Mouse (Mus musculus) limb, embryonic 11.5 days (tissue): ENCODE data around the gene Rarres1. TPM values are rescaled to one million over a fixed set of nuclear protein-coding genes. Genes with fewer than 3 reads are reported as not detected.

ENCODE experiments used
- ATAC-seq: fragments of 200-750 bp; cut with Nextera tagmentation; 2 replicates; pipeline ENCODE4 v1.8.0; 2017; ENCODE audit warnings: low read depth; ENCODE audit not compliant: insufficient number of reproducible peaks, low FRiP score, low TSS enrichment
- DNase-seq: peaks from one replicate; pipeline ENCODE4 v3.0.0-alpha.2; 2015; ENCODE audit warnings: low spot score
- H3K27ac ChIP-seq: fragments of 300-500 bp; sonication (generic); replicated peaks from 2 replicates; pipeline ENCODE4 v1.5.1; 2014; ENCODE audit warnings: low read depth, mild to moderate bottlenecking, low read length
- H3K27me3 ChIP-seq: fragments of 300-500 bp; sonication (generic); 2 replicates; pipeline ENCODE4 v1.6.1; 2014; ENCODE audit warnings: mild to moderate bottlenecking, low read length, mixed read lengths; ENCODE audit not compliant: control insufficient read depth, insufficient read depth
- H3K36me3 ChIP-seq: fragments of 300-500 bp; sonication (generic); 2 replicates; pipeline ENCODE4 v1.6.1; 2014; ENCODE audit warnings: mild to moderate bottlenecking, low read length, moderate library complexity, mixed read lengths; ENCODE audit not compliant: control insufficient read depth, insufficient read depth
- H3K4me1 ChIP-seq: fragments of 300-500 bp; sonication (generic); 2 replicates; pipeline ENCODE4 v1.6.1; 2014; ENCODE audit warnings: low read length, mixed read lengths; ENCODE audit not compliant: control insufficient read depth, insufficient read depth
- H3K4me2 ChIP-seq: fragments of 300-500 bp; sonication (generic); 2 replicates; pipeline ENCODE4 v1.6.1; 2014; ENCODE audit warnings: low read depth, mild to moderate bottlenecking, moderate library complexity; ENCODE audit not compliant: severe bottlenecking
- H3K4me3 ChIP-seq: fragments of 300-500 bp; sonication (generic); 2 replicates; pipeline ENCODE4 v1.5.1; 2014; ENCODE audit warnings: low read depth, low read length
- H3K9ac ChIP-seq: fragments of 300-500 bp; sonication (generic); 2 replicates; pipeline ENCODE4 v1.6.1; 2014; ENCODE audit warnings: mild to moderate bottlenecking, low read length
- H3K9me3 ChIP-seq: fragments of 300-500 bp; sonication (generic); 2 replicates; pipeline ENCODE4 v1.6.1; 2016; ENCODE audit warnings: low read length; ENCODE audit not compliant: control insufficient read depth
- WGBS: fragments of 180-500 bp; shearing (Covaris S2); extraction: QIAGEN DNeasy Blood & Tissue Kit; methylation state at CpG from one replicate; pipeline ENCODE4 v1.1.7; 2014; 5-methylcytosine and 5-hydroxymethylcytosine counted together
- polyA plus RNA-seq: library from polyadenylated mRNA; unstranded; fragments of >200 nt; fragmentation: Nextera tagmentation; extraction: Ambion mirVana; gene quantifications from 2 replicates; pipeline ENCODE4 v1.2.1, GENCODE M21; 2014

The Rarres1 gene
- polyA plus RNA-seq = 9.8 TPM in 2 replicates

DNA sequence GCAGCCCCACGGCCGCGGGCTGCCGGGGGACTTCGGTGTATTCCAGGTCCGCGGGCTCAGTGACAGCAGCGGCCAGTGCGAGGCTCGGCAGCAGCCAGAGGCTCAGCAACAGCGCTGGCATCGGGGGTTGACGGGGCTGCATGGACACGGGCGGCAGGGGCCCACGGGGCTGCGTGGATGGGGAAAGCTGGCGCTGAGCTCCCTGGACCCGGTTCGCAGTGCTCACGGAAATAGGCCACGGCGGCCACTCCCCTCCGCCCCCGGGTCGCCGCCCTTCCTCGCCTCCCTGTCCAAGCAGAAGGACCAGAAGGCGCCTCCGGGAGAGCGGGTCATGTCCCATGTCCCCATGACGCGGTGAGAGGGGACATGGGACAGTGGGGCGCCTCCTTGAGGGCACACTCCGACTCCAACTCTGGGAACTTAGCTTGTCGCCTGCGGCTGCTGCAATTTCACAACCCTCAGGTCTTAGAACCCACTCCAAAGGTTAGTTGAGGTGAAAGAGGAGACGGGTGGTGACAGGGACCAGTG lies at the start of gene Rarres1:
Gene Rarres1 (minus strand): TSS at position 250 of the 528 bp plus-strand sequence.
- Histone ChIP-seq H3K27ac (no peak within 1 kb of the TSS), H3K27me3 (peaks cover 4% of the 10 kb centered on the region), H3K36me3 (no peaks in the 10 kb centered on the region), H3K4me3 (peak within 1 kb of the TSS; percentile 48), H3K9ac (peak within 1 kb of the TSS; percentile 67), H3K4me2 (peak within 1 kb of the TSS; percentile 99), H3K9me3 (no peaks in the 10 kb centered on the region), H3K4me1 (no peaks in the 10 kb centered on the region)
- ATAC-seq (0 out of 2 replicates have a peak, but pooled peaks have one; percentile 8), DNase-seq (peak; percentile 52)
- WGBS = 3% methylated on average over 38 of the region's 38 CpGs

DNA sequence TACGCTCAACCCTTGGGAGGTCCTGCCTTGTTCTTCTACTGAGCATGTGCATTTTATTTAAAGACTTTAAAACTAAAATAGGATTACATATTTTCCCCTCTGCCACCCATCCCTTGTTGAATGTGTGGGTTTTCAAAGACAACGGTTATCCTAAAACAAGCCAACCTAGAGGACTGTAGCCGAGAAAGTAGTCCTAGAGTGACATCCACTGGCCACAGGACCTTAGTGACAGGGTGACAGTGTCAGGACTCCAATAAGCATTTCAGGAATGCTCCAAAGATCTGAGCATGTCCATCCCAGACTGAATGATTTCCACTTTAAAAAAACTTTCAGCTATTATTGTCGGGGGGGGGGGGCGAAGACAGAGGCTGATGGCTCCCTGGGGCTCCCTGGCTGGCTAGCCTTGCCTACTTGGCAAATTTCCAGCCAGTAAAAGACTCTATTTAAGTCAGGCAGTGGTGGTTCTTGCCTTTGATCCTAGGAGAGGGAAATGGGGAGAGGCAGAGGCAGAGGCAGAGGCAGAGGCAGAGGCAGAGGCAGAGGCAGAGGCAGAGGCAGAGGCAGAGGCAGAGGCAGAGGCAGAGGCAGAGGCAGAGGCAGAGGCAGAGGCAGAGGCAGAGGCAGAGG lies 49.5 kb upstream of the Rarres1 start:
- no peak overlapping the region for H3K27ac ChIP-seq
- H3K36me3 ChIP-seq = no peaks in the 10 kb centered on the region
- no peaks in the 10 kb centered on the region for H3K27me3 ChIP-seq
- H3K4me3 ChIP-seq = no peak overlapping the region
- DNase-seq = no peak
- 69% methylated on average over 5 of the region's 5 CpGs for WGBS
- no peak for ATAC-seq
- H3K9ac ChIP-seq = no peak overlapping the region
- H3K4me2 ChIP-seq = no peak overlapping the region
- H3K9me3 ChIP-seq = no peaks in the 10 kb centered on the region
- no peaks in the 10 kb centered on the region for H3K4me1 ChIP-seq

DNA sequence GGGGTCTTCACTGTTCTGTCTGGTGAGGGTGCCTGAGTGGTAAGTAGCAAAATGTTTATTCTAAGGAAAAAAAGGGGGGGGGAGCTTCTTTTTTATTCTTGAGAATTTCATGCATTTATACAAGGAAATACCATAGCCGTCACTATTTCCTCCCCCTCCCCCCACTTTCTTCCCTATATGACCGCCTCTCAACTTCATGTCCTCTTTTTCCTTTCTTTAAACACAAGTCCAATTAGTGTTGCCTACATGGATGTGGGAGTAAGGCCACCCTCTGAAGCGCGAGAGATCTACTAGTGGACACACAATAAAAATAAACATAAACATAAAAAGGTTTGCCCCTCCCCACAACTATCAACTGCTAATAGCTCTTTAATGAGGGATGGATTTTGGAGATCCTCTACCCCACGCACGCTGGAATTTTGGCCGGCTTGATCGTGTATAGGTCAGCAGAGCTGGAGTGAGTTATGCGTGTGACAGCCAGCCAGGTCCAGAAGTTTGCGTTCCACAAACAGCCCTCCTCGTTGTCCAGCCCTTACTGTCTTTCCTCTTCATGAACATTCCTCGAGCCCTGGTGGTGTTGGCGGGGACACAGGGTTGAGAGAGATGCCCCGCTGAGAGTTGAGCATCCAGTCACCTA lies 42.5 kb upstream of the Rarres1 start:
- peaks cover 3% of the 10 kb centered on the region; the same call in 1 of the 2 replicates for H3K4me1 ChIP-seq
- H3K9me3 ChIP-seq = no peaks in the 10 kb centered on the region
- WGBS = 83% methylated on average over 14 of the region's 14 CpGs
- ATAC-seq = no peak
- H3K27me3 ChIP-seq = no peaks in the 10 kb centered on the region
- no peak for DNase-seq
- H3K9ac ChIP-seq = no peak overlapping the region
- no peak overlapping the region for H3K4me3 ChIP-seq
- H3K27ac ChIP-seq = no peak overlapping the region
- H3K4me2 ChIP-seq = no peak overlapping the region
- H3K36me3 ChIP-seq = no peaks in the 10 kb centered on the region

DNA sequence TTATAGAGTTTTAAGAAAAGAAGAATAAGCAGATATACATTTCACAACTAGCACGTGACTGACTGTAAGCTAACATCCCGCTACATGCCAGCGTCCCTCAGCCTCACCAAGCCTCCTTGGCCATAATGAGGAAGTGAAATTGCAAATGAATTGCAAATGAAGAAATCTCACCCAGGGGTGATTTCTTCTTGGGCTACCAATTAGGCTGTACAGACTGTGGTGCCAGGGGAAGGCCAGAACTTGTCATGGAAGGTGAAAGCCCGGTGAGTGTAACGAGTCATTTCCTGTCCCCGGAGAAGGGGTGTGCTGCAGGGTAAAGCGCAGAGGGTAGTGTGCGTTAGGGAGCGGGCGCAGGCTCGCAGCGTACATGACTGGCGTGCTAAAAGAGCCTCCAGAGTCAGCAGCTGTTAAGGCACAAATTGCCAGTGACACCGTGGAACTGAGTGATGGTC lies 41.9 kb upstream of the Rarres1 start:
- no peaks in the 10 kb centered on the region for H3K27me3 ChIP-seq
- H3K4me2 ChIP-seq = peak overlapping the region; percentile 11; the same call in 1 of the 2 replicates
- H3K36me3 ChIP-seq = no peaks in the 10 kb centered on the region
- ATAC-seq = no peak
- no peak overlapping the region for H3K27ac ChIP-seq
- H3K4me1 ChIP-seq = peaks cover 3% of the 10 kb centered on the region; the same call in 1 of the 2 replicates
- DNase-seq = peak; percentile 33
- WGBS = 36% methylated on average over 14 of the region's 14 CpGs
- no peak overlapping the region for H3K4me3 ChIP-seq
- H3K9ac ChIP-seq = no peak overlapping the region
- no peaks in the 10 kb centered on the region for H3K9me3 ChIP-seq

DNA sequence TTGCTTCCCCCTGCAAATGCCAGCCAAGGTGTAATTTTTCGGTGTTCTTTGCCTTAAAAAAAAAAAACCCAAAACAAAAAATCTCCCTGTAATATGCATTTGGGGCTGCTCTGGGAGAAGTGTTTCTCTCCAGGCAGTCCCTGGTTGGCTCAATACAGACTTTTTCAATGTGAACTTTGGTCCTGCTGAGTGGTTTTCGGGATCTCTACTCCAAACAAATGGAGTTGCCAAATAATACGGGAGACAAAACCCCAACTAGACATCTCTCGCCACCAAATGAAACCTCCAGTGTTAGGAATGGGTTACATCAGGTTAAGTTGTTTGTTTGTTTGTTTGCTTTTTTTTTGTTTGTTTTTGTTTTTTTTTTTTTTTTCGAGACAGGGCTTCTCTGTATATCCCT lies 39.9 kb upstream of the Rarres1 start:
- peaks cover 3% of the 10 kb centered on the region; the same call in 1 of the 2 replicates for H3K4me1 ChIP-seq
- WGBS = 84% methylated on average over 5 of the region's 5 CpGs
- no peaks in the 10 kb centered on the region for H3K27me3 ChIP-seq
- DNase-seq = no peak
- ATAC-seq = no peak
- H3K4me2 ChIP-seq = no peak overlapping the region
- no peaks in the 10 kb centered on the region for H3K9me3 ChIP-seq
- no peak overlapping the region for H3K9ac ChIP-seq
- H3K4me3 ChIP-seq = no peak overlapping the region
- H3K27ac ChIP-seq = no peak overlapping the region
- H3K36me3 ChIP-seq = no peaks in the 10 kb centered on the region

DNA sequence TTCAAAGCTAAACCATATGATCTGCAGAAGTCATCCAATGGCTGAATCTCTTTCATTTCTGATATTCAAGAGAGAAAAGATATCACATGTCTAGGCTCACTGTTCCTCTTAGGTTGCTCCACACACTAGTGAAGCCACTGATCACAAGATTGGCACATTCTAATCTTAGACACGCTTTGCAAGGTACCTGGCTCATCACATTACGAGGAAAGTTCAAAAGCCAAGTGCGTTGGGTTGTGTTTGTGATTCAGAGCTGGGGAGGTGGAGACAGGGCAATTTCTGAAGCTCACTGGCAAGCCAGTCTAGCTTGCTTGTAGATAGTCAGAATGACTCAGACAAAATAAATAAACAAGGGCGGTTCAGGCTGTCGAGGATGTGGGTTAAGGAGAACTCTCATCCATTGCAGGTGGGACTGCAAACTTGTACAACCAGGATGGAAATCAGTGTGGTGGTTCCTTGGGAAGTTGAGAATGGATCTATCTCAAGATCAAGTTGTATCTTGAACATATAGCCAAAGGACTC lies 38.7 kb upstream of the Rarres1 start:
- DNase-seq = no peak
- no peaks in the 10 kb centered on the region for H3K36me3 ChIP-seq
- no peak overlapping the region for H3K27ac ChIP-seq
- ATAC-seq = no peak
- H3K4me3 ChIP-seq = no peak overlapping the region
- 81% methylated on average over 5 of the region's 5 CpGs for WGBS
- no peak overlapping the region for H3K4me2 ChIP-seq
- no peaks in the 10 kb centered on the region for H3K27me3 ChIP-seq
- H3K4me1 ChIP-seq = peaks cover 3% of the 10 kb centered on the region; the same call in 1 of the 2 replicates
- no peak overlapping the region for H3K9ac ChIP-seq
- H3K9me3 ChIP-seq = no peaks in the 10 kb centered on the region

DNA sequence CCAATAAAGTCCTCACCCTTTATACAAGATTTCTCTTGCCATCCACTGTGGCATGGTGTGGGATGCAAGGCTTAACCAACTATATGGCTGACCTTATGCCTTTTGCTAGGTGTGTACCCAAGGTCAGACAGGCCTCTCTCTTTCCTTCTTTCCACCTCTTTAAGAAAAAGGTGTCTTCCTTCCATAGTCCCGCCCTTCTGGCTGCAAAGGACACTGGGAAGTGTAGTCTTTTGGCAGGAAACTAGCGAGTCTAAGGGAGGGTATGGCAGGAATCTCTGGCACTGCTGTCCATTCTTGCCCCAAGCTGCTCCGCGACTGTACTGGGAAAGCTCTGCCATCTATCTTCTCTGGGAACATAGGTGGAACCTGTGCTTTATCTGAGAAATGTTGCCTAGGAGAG lies 38.0 kb upstream of the Rarres1 start:
- ATAC-seq = no peak
- H3K27me3 ChIP-seq = no peaks in the 10 kb centered on the region
- no peaks in the 10 kb centered on the region for H3K36me3 ChIP-seq
- H3K4me2 ChIP-seq = no peak overlapping the region
- no peak overlapping the region for H3K9ac ChIP-seq
- DNase-seq = no peak
- no peak overlapping the region for H3K27ac ChIP-seq
- H3K4me1 ChIP-seq = peaks cover 3% of the 10 kb centered on the region; the same call in 1 of the 2 replicates
- H3K9me3 ChIP-seq = no peaks in the 10 kb centered on the region
- WGBS = 46% methylated on average over 4 of the region's 4 CpGs
- no peak overlapping the region for H3K4me3 ChIP-seq

DNA sequence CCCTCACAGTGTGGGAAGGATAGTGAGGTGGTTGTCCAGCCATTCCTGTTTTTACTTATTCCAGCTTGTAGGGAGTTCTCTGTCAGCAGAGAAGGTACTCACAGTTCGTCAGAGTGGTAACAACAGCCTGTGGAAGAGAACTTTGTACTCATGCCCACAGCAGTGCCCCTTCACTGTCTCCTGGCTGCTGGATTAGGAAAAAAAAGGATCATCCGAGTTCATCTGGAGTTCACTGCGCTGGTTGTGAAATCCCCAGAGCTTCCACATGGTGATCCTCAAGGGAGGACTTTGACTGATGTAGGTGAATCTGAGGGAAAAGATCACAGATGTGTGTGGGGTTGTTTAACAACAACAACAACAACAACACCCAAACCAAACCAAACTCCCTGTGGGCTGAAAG lies 35.9 kb upstream of the Rarres1 start:
- H3K27me3 ChIP-seq = no peaks in the 10 kb centered on the region
- H3K36me3 ChIP-seq = no peaks in the 10 kb centered on the region
- no peaks in the 10 kb centered on the region for H3K9me3 ChIP-seq
- 78% methylated on average over 3 of the region's 3 CpGs for WGBS
- no peak overlapping the region for H3K9ac ChIP-seq
- H3K4me2 ChIP-seq = no peak overlapping the region
- no peak for DNase-seq
- no peaks in the 10 kb centered on the region for H3K4me1 ChIP-seq
- no peak overlapping the region for H3K27ac ChIP-seq
- ATAC-seq = no peak
- H3K4me3 ChIP-seq = no peak overlapping the region
